Mouse (Mus musculus) small intestine, adult 2 months (tissue): ENCODE data around the gene Kif2c. TPM values are rescaled to one million over a fixed set of nuclear protein-coding genes. Genes with fewer than 3 reads are reported as not detected.

Source experiments
- H3K27ac ChIP-seq: fragments of 200-500 bp; 2 replicates; pipeline ENCODE4 v1.5.1; 2012; ENCODE audit warnings: low read depth, low read length, control low read depth, inconsistent platforms; ENCODE audit not compliant: insufficient read depth
- H3K27me3 ChIP-seq: fragments of 200-500 bp; 2 replicates; pipeline ENCODE4 v1.6.1; 2012; ENCODE audit warnings: mild to moderate bottlenecking, moderate library complexity, low read length, inconsistent platforms; ENCODE audit not compliant: control insufficient read depth, insufficient read depth
- H3K36me3 ChIP-seq: fragments of 200-500 bp; 2 replicates; pipeline ENCODE4 v1.6.1; 2012; ENCODE audit warnings: mild to moderate bottlenecking, low read length, control low read depth, inconsistent platforms; ENCODE audit not compliant: control insufficient read depth, insufficient read depth
- H3K4me1 ChIP-seq: fragments of 200-500 bp; 2 replicates; pipeline ENCODE4 v1.6.1; 2012; ENCODE audit warnings: low read length, inconsistent platforms, mixed read lengths; ENCODE audit not compliant: control insufficient read depth, insufficient read depth, insufficient read length
- H3K4me3 ChIP-seq: fragments of 200-500 bp; 2 replicates; pipeline ENCODE4 v1.5.1; 2012; ENCODE audit warnings: low read depth, mild to moderate bottlenecking, control low read depth, inconsistent platforms, low read length, moderate library complexity
- CTCF ChIP-seq: fragments of 200-500 bp; IDR thresholded peaks from 2 replicates; pipeline ENCODE4 v1.5.1; 2012; ENCODE audit warnings: low read depth, mild to moderate bottlenecking, control low read depth, inconsistent platforms, low read length, moderate library complexity, mixed read lengths; ENCODE audit not compliant: insufficient replicate concordance, insufficient read length; ENCODE audit errors: extremely low read depth
- POLR2A ChIP-seq: fragments of 200-500 bp; IDR thresholded peaks from 2 replicates; pipeline ENCODE4 v1.6.1; 2012; ENCODE audit warnings: low read depth, mild to moderate bottlenecking, control low read depth, inconsistent platforms, low read length, moderate library complexity
- WGBS: fragments of 180-500 bp; shearing (Covaris S2); methylation state at CpG from one replicate; pipeline ENCODE4 v1.1.7; 2018; 5-methylcytosine and 5-hydroxymethylcytosine counted together
- polyA plus RNA-seq: library from polyadenylated mRNA; depleted of rRNA; stranded (reverse); fragments of >200 nt; gene quantifications from 2 replicates; pipeline ENCODE4 v1.2.3, GENCODE M21; 2012

The Kif2c gene
- polyA plus RNA-seq, 1 experiment: 2.8 TPM

DNA sequence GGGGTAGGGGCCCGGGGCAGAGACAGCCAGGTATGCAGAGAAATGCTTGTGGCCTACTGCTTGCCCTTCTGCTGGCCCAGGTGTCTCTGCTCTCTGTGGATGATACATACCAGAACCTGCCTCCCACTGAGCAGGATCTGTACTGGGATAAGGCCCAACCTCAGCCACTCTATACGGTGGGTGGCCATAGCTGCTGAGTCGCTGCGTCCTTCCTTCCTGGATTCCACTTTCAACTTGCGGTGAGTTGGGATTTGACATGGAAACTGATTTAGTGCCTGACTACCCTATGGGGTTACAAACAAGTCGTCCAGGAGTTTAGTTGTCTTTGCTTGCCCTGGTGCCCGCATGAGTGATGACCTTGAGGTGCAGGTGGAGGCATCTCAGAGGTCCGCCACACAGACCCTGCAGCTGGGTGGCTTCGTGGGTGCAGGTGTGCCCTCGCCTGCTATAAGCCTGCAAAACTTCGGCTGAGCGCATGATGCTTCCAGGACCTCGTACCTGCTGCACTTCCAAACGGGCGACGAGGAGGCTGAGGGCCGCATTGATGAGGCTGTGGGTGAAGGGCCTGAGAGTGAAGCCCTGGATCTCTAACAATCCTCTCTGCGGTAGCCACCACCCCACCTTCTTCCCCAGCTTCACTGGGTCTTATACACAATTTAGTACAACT is 34.3 kb downstream of the Kif2c start:
- Histone ChIP-seq H3K27ac (no peak overlapping the region), H3K4me1 (no peaks in the 10 kb centered on the region), H3K27me3 (no peaks in the 10 kb centered on the region), H3K4me3 (no peak overlapping the region), H3K36me3 (peaks cover 26% of the 10 kb centered on the region)
- TF ChIP-seq POLR2A (no peak), CTCF (no peak)
- 69% methylated on average over 18 of the region's 18 CpGs for WGBS

DNA sequence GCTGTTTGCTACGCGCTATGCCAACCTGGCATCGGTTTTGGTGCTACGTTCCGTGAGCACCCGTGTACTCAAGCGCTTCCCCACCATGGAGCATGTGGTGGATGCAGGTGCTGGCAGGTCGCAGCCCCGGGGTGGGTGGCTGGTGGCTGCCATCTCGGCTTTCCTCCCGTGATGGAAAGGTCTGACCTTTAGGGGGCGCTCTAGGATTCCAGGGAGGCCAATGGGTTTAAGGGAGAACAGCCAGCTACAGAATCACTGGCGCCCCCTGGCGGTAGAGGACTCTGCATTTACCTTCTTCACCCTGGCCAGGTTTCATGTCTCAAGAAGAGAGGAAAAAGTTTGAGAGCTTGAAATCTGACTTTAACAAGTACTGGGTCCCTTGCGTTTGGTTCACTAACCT is 36.3 kb downstream of the Kif2c start:
- H3K36me3 ChIP-seq: peaks cover 9% of the 10 kb centered on the region
- no peak overlapping the region for H3K4me3 ChIP-seq
- no peak overlapping the region for H3K27ac ChIP-seq
- TF ChIP-seq CTCF (peak; percentile 96; the same call in 1 of the 2 replicates), POLR2A (no peak)
- no peaks in the 10 kb centered on the region for H3K27me3 ChIP-seq
- H3K4me1 ChIP-seq: no peaks in the 10 kb centered on the region
- 38% methylated on average over 15 of the region's 15 CpGs for WGBS

DNA sequence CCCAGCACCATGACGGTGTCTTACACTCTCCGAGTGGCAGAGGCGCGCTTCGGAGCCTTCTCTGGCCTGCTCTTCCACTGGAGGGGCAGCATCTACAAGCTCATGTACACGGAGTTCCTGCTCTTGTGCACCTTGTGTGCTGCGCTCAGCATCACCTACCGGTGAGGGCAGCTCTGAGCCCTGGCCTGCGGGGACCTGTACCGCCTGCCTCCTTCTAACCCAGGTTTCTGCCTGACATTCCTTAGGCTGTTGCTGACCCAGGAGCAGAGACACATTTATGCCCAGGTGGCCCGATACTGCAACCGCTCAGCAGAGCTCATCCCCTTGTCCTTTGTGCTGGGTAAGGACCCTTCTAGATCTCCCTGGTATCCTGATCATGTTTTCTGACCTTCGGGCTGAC is 37.2 kb downstream of the Kif2c start:
- 95% methylated on average over 13 of the region's 13 CpGs for WGBS

DNA sequence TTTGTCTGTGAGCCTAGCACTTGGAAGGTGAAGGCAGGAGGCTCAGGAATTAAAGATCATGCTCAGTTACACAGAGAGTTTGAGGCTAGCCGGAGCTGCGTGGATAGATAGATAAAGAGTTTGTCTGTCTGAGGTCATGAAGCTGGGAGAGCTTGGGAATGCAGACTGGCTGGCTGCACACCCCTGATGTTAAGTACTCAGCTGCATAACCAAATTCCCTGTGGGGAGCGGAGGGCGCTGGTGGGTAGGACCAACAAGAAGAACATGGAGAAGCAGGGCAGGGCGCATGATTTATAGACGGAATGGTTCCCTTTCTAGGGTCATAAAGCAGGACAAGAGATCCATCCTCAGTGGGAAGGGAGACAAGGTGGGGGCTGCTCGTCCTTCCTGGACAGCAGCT is 39.4 kb downstream of the Kif2c start:
- Histone ChIP-seq H3K27me3 (no peaks in the 10 kb centered on the region), H3K4me3 (no peak overlapping the region), H3K27ac (no peak overlapping the region), H3K4me1 (no peaks in the 10 kb centered on the region), H3K36me3 (no peaks in the 10 kb centered on the region)
- no peak for TF ChIP-seq POLR2A
- no peak for TF ChIP-seq CTCF
- WGBS: 55% methylated on average over 7 of the region's 7 CpGs

More for the DNA sequence above, 37.2 kb downstream of the Kif2c start:
- no peak for TF ChIP-seq CTCF
- no peak for TF ChIP-seq POLR2A
- H3K36me3 ChIP-seq: peaks cover 2% of the 10 kb centered on the region
- H3K4me1 ChIP-seq: no peaks in the 10 kb centered on the region
- no peak overlapping the region for H3K4me3 ChIP-seq
- H3K27ac ChIP-seq: no peak overlapping the region
- no peaks in the 10 kb centered on the region for H3K27me3 ChIP-seq

DNA sequence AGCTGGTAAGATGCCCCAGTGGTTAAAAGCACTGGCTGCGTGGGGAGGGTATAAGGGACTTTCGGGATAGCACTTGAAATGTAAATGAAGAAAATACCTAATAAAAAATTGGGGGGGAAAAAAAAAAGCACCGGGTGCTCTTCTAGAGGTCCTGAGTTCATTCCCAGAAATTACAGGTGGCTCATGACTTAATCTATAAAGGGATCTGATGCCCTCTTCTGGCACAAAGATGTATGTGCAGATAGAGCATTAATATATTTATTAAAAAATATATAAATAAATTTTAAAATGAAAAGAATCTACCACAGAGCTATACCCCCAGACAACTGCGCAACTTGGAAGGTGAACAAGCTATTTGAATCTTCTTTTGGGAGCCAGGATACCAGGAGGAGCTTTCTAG is 41.8 kb downstream of the Kif2c start:
- Histone ChIP-seq H3K4me3 (no peak overlapping the region), H3K27me3 (no peaks in the 10 kb centered on the region), H3K27ac (no peak overlapping the region), H3K36me3 (no peaks in the 10 kb centered on the region), H3K4me1 (peaks cover 5% of the 10 kb centered on the region)
- 35% methylated on average over 4 of the region's 4 CpGs for WGBS
- TF ChIP-seq CTCF: no peak
- TF ChIP-seq POLR2A: no peak

DNA sequence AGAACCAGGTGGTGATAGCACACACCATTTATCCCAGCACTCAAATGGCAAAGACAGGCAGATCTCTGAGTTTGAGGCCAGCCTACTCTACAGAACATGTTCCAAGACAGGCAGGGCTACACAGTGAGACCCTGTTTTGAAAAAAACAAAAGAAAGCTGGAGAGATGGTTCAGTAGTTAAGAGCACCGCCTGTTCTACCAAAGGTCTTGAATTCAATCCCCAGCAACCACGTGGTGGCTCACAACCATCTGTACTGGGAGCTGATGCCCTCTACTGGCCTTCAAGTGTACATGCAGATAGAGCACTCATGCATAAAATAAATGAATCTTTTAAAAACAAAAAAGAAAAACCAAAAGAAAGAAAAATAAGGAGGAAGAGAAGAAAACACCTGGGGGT is 43.2 kb downstream of the Kif2c start:
- peaks cover 14% of the 10 kb centered on the region for H3K4me1 ChIP-seq
- H3K27ac ChIP-seq: peak overlapping the region; percentile 87
- no peaks in the 10 kb centered on the region for H3K36me3 ChIP-seq
- H3K4me3 ChIP-seq: no peak overlapping the region
- WGBS: 2% methylated on average over 2 of the region's 2 CpGs
- TF ChIP-seq POLR2A (no peak), CTCF (peak; percentile 65; the same call in 1 of the 2 replicates)
- no peaks in the 10 kb centered on the region for H3K27me3 ChIP-seq

DNA sequence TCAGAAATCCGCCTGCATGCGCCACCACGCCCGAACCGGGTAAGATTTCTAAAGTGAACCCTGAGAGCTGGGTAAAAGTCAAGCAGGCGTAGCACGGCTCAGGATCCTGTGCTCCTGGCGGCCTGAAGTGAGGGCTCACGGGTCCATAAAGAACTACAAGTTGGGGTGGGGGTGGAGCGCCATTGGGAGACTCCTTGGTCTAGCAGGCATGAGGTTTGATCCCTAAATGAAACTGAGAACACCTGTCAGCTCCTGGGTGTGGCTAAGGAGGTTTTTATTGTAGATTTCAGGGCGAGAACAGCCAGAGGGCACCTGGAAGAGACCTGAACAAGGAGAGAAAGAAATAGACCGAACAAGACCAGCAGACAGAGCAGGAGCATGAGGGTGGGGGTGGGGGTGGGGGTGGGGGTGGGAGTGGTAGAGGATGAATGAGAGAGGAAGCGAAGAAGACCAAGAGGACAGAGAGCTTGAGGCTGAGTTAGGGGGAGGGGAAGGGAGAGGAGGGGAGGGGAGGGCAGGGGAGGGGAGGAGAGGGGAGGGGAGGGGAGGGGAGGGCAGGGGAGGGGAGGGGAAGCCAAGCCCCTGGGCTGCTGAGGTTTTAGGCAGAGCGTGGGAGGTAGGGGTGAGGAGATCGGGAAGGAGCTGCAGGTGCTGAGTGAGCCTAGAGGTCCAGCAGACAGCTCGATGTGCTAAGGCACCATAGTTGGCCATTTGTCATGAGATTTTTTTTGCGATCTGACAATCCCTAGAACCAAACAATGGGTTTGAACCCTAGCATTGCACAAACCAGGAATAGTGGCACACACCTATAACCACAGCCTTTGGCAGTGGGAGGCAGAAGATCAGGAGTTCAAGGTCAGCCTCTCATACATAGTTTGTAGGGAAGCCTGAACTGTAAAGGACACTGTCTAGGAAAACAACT is 43.9 kb downstream of the Kif2c start:
- 27% methylated on average over 16 of the region's 17 CpGs for WGBS
- H3K27ac ChIP-seq: peak overlapping the region; percentile 87
- no peak for TF ChIP-seq POLR2A
- no peak for TF ChIP-seq CTCF
- no peak overlapping the region for H3K4me3 ChIP-seq
- H3K36me3 ChIP-seq: no peaks in the 10 kb centered on the region
- no peaks in the 10 kb centered on the region for H3K27me3 ChIP-seq
- H3K4me1 ChIP-seq: peaks cover 16% of the 10 kb centered on the region
